Mouse (Mus musculus): Measurements from ENCODE around the gene Vmn2r73. TPM values are rescaled to one million over a fixed set of nuclear protein-coding genes. Genes with fewer than 3 reads are reported as not detected.
A peak's percentile ranks its signal among the peaks of the same experiment; 100 is the strongest.

Vmn2r73 gene
- not detected for total RNA-seq (2022)

- DNase-seq (ENCODE audit: low spot score in 2 of 2) = no peak
These were observed at the start of gene Vmn2r73 for GRCm38 (mm10) chr7:85876166-85876565. TSS of gene Vmn2r73 (minus strand) at chr7:85876266.

- no peak for DNase-seq (ENCODE audit: low spot score in 2 of 2)
These were observed 35.7 kb downstream of the Vmn2r73 start for GRCm38 (mm10) chr7:85840090-85840948.

GRCm38 (mm10) chr7:85818092-85818491 lies 58.0 kb downstream of the Vmn2r73 start:
- DNase-seq (ENCODE audit: low spot score in 2 of 2) = peak; percentile 5 to 8

Other genes with a start within 250 kb of the Vmn2r73 start
- not detected for gene Vmn2r72, start 121.2 kb downstream of the Vmn2r73 start, total RNA-seq (2022)
- gene Vmn2r74, start 85.4 kb upstream of the Vmn2r73 start, total RNA-seq (2022) = not detected

Data from layer of hippocampus, adult 8-10 months (tissue).